Mouse (Mus musculus) MEL (cell line): ENCODE measurements around the gene Med9.

Experiments used
- EP300 ChIP-seq, 2 experiments: IDR thresholded peaks; 2 replicates each; pipeline ENCODE4 v1.6.1; 2011; ENCODE audit warnings: improper control_type of control experiment in 2 of 2, low read length in 2 of 2, low read depth in 1 of 2, mild to moderate bottlenecking in 1 of 2
- MAFK ChIP-seq: IDR thresholded peaks from 2 replicates; pipeline ENCODE4 v1.6.1; 2011; ENCODE audit warnings: low read depth, mild to moderate bottlenecking, low read length, improper control_type of control experiment, borderline replicate concordance

DNA sequence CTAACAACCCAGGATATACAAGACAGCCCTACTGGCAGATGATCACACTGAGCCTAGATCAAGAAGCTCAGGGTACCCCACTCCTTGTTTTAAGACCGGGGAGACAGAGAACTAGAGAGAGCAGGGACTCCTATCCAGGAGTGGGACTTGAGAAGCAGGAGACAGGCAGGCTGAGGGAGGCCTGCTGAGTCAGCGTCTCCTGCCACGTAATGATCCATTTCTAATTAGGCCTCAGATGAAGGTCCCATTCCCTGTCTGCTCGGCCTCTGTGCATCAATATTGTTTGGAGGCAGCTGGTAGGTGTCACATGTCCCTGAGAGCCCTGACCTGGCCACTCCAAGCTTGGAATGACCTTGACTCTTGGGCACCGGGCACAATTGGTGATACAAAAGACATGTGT is 25.4 kb downstream of the Med9 start:
- TF ChIP-seq EP300 (IDR thresholded peaks at IDR 0.05; ENCODE audit: low read depth in 1 of 2, low read length in 2 of 2) (no peak), MAFK (no peak)
